Mouse (Mus musculus): ENCODE data around the gene Hadh.
A peak's percentile ranks its signal among the peaks of the same experiment; 100 is the strongest.

Gene Hadh

GRCm38 (mm10) chr3:131250978-131251377 lies 20.9 kb downstream of the Hadh start:
- Histone ChIP-seq H3K4me3 (replicated peaks; ENCODE audit: low read length) (no peak overlapping the region), H3K27me3 (ENCODE audit: insufficient read depth, low read length) (no peaks in the 10 kb centered on the region), H3K36me3 (ENCODE audit: insufficient read depth, low read length) (peaks cover 85% of the 10 kb centered on the region), H3K4me1 (replicated peaks; ENCODE audit: low read depth, low read length) (peaks cover 62% of the 10 kb centered on the region), H3K9me3 (ENCODE audit: low read length) (peaks cover 10% of the 10 kb centered on the region)
- TF ChIP-seq POU5F1 (IDR thresholded peaks at IDR 0.05; ENCODE audit: borderline replicate concordance, low read length) (no peak), NANOG (IDR thresholded peaks at IDR 0.05; ENCODE audit: borderline replicate concordance, low read length) (no peak), CTCF (conservative IDR thresholded peaks at IDR 0.05; ENCODE audit: low read length) (no peak)

DNA sequence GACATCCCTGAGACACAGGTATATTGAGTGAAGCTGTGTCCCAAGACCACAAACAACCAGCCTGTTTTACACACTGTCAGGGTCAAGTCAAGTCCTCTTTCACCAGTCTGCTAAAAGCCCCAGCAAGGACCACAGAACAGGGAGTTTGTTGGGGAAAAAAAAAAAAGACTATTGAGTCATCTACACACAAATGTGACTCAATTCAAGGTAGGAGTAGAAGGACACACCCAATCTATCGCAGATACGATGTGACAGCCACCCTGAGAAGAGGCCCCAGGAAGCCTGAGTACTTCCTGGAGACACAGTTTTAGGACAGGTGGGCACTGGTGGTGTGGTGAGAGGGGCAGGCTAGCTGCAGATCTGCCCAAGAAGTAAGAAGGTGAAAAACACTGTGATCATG lies 21.6 kb downstream of the Hadh start:
- Histone ChIP-seq H3K9me3 (ENCODE audit: low read length) (peaks cover 10% of the 10 kb centered on the region), H3K4me1 (replicated peaks; ENCODE audit: low read depth, low read length) (peaks cover 65% of the 10 kb centered on the region)
- no peak for TF ChIP-seq CTCF (conservative IDR thresholded peaks at IDR 0.05; ENCODE audit: low read length)
- TF ChIP-seq POU5F1 (IDR thresholded peaks at IDR 0.05; ENCODE audit: borderline replicate concordance, low read length): no peak
- TF ChIP-seq NANOG (IDR thresholded peaks at IDR 0.05; ENCODE audit: borderline replicate concordance, low read length): no peak

GRCm38 (mm10) chr3:131248444-131248843 lies 23.5 kb downstream of the Hadh start:
- H3K27me3 ChIP-seq (ENCODE audit: insufficient read depth, low read length): no peaks in the 10 kb centered on the region
- H3K9me3 ChIP-seq (ENCODE audit: low read length): peaks cover under 1% of the 10 kb centered on the region
- no peak for TF ChIP-seq POU5F1 (IDR thresholded peaks at IDR 0.05; ENCODE audit: borderline replicate concordance, low read length)
- TF ChIP-seq NANOG (IDR thresholded peaks at IDR 0.05; ENCODE audit: borderline replicate concordance, low read length): no peak
- no peak for TF ChIP-seq CTCF (conservative IDR thresholded peaks at IDR 0.05; ENCODE audit: low read length)
- peaks cover 88% of the 10 kb centered on the region for H3K36me3 ChIP-seq (ENCODE audit: insufficient read depth, low read length)
- no peak overlapping the region for H3K4me3 ChIP-seq (replicated peaks; ENCODE audit: low read length)
- H3K4me1 ChIP-seq (replicated peaks; ENCODE audit: low read depth, low read length): peaks cover 65% of the 10 kb centered on the region

More for the DNA sequence above, 21.6 kb downstream of the Hadh start:
- H3K36me3 ChIP-seq (ENCODE audit: insufficient read depth, low read length): peaks cover 87% of the 10 kb centered on the region
- H3K4me3 ChIP-seq (replicated peaks; ENCODE audit: low read length): no peak overlapping the region
- no peaks in the 10 kb centered on the region for H3K27me3 ChIP-seq (ENCODE audit: insufficient read depth, low read length)

DNA sequence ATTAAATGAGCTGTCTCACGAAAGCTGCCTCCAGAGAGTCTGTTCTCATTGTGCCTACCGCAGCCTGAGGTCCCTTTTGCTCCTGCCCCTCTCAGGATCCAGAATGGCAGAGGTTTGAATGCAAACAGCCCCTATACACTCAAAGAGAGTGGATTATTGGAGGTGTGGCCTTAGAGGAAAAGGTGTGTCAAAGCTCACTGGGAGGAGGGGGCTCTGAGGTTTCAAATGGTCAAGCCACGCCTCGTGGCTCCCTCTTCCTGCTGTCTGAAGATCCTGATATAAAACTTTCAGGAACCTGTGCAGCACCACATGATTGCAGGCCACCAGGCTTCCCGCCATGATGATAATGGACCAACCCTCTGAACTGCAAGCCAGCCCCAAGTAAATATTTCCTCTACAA lies 24.1 kb downstream of the Hadh start:
- H3K4me3 ChIP-seq (replicated peaks; ENCODE audit: low read length): 0 out of 2 replicates have a peak overlapping the region, but pooled peaks have one; percentile 1
- H3K36me3 ChIP-seq (ENCODE audit: insufficient read depth, low read length): peaks cover 90% of the 10 kb centered on the region
- no peak for TF ChIP-seq NANOG (IDR thresholded peaks at IDR 0.05; ENCODE audit: borderline replicate concordance, low read length)
- TF ChIP-seq POU5F1 (IDR thresholded peaks at IDR 0.05; ENCODE audit: borderline replicate concordance, low read length): no peak
- TF ChIP-seq CTCF (conservative IDR thresholded peaks at IDR 0.05; ENCODE audit: low read length): no peak
- H3K27me3 ChIP-seq (ENCODE audit: insufficient read depth, low read length): no peaks in the 10 kb centered on the region
- H3K4me1 ChIP-seq (replicated peaks; ENCODE audit: low read depth, low read length): peaks cover 70% of the 10 kb centered on the region
- H3K9me3 ChIP-seq (ENCODE audit: low read length): no peaks in the 10 kb centered on the region

DNA sequence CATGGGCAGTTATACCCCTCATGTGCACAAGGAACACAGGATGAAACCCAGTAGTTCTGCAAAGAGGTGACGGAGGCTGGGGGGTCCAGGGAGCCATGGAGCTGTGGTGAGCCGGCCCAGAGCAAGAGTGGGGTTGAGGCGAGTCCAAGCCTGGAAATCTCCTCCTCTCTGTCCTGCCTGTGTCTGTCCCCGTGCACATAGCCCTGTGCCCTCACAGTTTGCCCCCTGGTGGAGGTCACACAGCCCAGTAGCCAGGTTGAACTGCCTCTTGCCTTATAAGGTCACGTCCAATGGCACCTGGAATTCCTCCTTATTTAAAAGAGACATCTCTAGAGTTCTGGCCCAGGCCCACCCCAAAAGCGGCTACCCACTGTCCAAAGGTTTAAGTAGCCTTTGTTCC lies 24.5 kb downstream of the Hadh start:
- Histone ChIP-seq H3K36me3 (ENCODE audit: insufficient read depth, low read length) (peaks cover 90% of the 10 kb centered on the region), H3K4me1 (replicated peaks; ENCODE audit: low read depth, low read length) (peaks cover 74% of the 10 kb centered on the region), H3K4me3 (replicated peaks; ENCODE audit: low read length) (0 out of 2 replicates have a peak overlapping the region, but pooled peaks have one; percentile 1), H3K27me3 (ENCODE audit: insufficient read depth, low read length) (no peaks in the 10 kb centered on the region), H3K9me3 (ENCODE audit: low read length) (no peaks in the 10 kb centered on the region)
- TF ChIP-seq CTCF (conservative IDR thresholded peaks at IDR 0.05; ENCODE audit: low read length) (no peak), NANOG (IDR thresholded peaks at IDR 0.05; ENCODE audit: borderline replicate concordance, low read length) (no peak), POU5F1 (IDR thresholded peaks at IDR 0.05; ENCODE audit: borderline replicate concordance, low read length) (no peak)

- peaks cover 69% of the 10 kb centered on the region for H3K4me1 ChIP-seq (replicated peaks; ENCODE audit: low read depth, low read length)
- no peaks in the 10 kb centered on the region for H3K9me3 ChIP-seq (ENCODE audit: low read length)
- TF ChIP-seq NANOG (IDR thresholded peaks at IDR 0.05; ENCODE audit: borderline replicate concordance, low read length): no peak
- TF ChIP-seq POU5F1 (IDR thresholded peaks at IDR 0.05; ENCODE audit: borderline replicate concordance, low read length): no peak
- TF ChIP-seq CTCF (conservative IDR thresholded peaks at IDR 0.05; ENCODE audit: low read length): no peak
- H3K27me3 ChIP-seq (ENCODE audit: insufficient read depth, low read length): no peaks in the 10 kb centered on the region
- no peak overlapping the region for H3K4me3 ChIP-seq (replicated peaks; ENCODE audit: low read length)
- H3K36me3 ChIP-seq (ENCODE audit: insufficient read depth, low read length): peaks cover 92% of the 10 kb centered on the region
Observed at GRCm38 (mm10) chr3:131246579-131247046, 25.3 kb downstream of the Hadh start.

DNA sequence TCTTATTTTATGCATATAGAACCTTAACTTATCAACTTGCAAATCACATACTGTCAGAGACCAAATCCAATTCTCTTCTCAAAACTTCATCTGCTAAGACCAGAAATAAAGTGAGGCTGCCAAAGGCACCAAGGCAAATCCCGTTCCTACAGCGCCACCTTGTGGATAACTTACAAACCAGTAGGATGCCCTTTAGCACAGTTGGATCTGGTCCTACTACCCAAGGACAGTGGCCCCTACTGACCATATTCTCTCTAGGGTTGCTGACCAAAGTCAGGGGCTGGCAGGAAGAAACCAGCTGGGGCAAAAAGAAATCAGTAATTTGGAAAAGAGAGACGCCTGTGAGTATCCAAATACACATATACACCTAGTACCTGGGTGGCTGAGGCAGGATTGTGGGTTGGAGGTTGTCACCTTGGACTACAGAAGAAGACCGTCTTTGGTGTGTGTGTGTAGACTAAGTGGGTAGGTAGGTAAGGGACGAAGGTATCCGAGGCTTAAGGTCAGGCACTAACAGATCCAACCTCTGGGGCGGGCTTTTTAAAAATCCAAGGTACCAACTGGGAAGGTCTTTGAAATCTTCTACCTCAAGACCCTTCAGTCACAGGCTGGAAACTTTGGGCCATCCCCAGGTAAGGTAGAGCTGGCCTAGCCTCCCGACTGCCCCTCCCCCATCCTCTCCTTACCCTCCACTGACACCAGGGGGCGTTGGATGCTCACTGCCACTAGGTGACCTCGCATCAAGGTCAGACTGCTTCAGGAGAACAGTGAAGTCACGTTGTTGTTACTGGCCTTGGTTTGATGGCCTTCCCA lies 25.9 kb downstream of the Hadh start:
- no peak overlapping the region for H3K4me3 ChIP-seq (replicated peaks; ENCODE audit: low read length)
- peaks cover 62% of the 10 kb centered on the region for H3K4me1 ChIP-seq (replicated peaks; ENCODE audit: low read depth, low read length)
- H3K9me3 ChIP-seq (ENCODE audit: low read length): no peaks in the 10 kb centered on the region
- no peaks in the 10 kb centered on the region for H3K27me3 ChIP-seq (ENCODE audit: insufficient read depth, low read length)
- peaks cover 93% of the 10 kb centered on the region for H3K36me3 ChIP-seq (ENCODE audit: insufficient read depth, low read length)
- TF ChIP-seq CTCF (conservative IDR thresholded peaks at IDR 0.05; ENCODE audit: low read length): peak; percentile 75
- TF ChIP-seq NANOG (IDR thresholded peaks at IDR 0.05; ENCODE audit: borderline replicate concordance, low read length): no peak

- TF ChIP-seq CTCF (conservative IDR thresholded peaks at IDR 0.05; ENCODE audit: low read length) (peak; percentile 62), POU5F1 (IDR thresholded peaks at IDR 0.05; ENCODE audit: borderline replicate concordance, low read length) (no peak)
- no peak overlapping the region for H3K4me3 ChIP-seq (replicated peaks; ENCODE audit: low read length)
- no peaks in the 10 kb centered on the region for H3K9me3 ChIP-seq (ENCODE audit: low read length)
- H3K4me1 ChIP-seq (replicated peaks; ENCODE audit: low read depth, low read length): peaks cover 19% of the 10 kb centered on the region
- peaks cover 81% of the 10 kb centered on the region for H3K36me3 ChIP-seq (ENCODE audit: insufficient read depth, low read length)
- no peaks in the 10 kb centered on the region for H3K27me3 ChIP-seq (ENCODE audit: insufficient read depth, low read length)
Observed at GRCm38 (mm10) chr3:131237785-131238633, 33.9 kb downstream of the Hadh start.

All from E14TG2a.4 (cell line).